Mouse (Mus musculus) midbrain, postnatal 0 days (tissue): ENCODE measurements at regions not wholly inside any gene's neighbourhood (a gene's known extent, or its start where the extent isn't known, plus 50 kb on each side); places are given as distances from the start of the nearest gene placed in this dataset.

Source experiments
- ATAC-seq: fragments of 200-750 bp; cut with Nextera tagmentation; 2 replicates; pipeline ENCODE4 v1.8.0; 2017; ENCODE audit warnings: moderate number of reproducible peaks, mild to moderate bottlenecking, moderate TSS enrichment, moderate library complexity; ENCODE audit not compliant: low FRiP score
- DNase-seq: peaks from one replicate; pipeline ENCODE4 v3.0.0-alpha.2; 2015; ENCODE audit warnings: low spot score
- H3K27ac ChIP-seq: fragments of 300-500 bp; sonication (generic); 2 replicates; pipeline ENCODE4 v1.5.1; 2014; ENCODE audit warnings: low read depth, mild to moderate bottlenecking, low read length, mixed read lengths
- H3K27me3 ChIP-seq: fragments of 300-500 bp; sonication (generic); 2 replicates; pipeline ENCODE4 v1.6.1; 2014; ENCODE audit warnings: low read length, control low read depth, mixed read lengths; ENCODE audit not compliant: insufficient read depth
- H3K36me3 ChIP-seq: fragments of 300-500 bp; sonication (generic); 2 replicates; pipeline ENCODE4 v1.6.1; 2014; ENCODE audit warnings: low read length, control low read depth, mixed read lengths; ENCODE audit not compliant: insufficient read depth
- H3K4me1 ChIP-seq: fragments of 300-500 bp; sonication (generic); 2 replicates; pipeline ENCODE4 v1.6.1; 2014; ENCODE audit warnings: mild to moderate bottlenecking, control low read depth, antibody characterized with exemption, low read length, mixed read lengths; ENCODE audit not compliant: insufficient read depth
- H3K4me2 ChIP-seq: fragments of 300-500 bp; sonication (generic); 2 replicates; pipeline ENCODE4 v1.6.1; 2014; ENCODE audit warnings: low read depth, mild to moderate bottlenecking, low read length, mixed read lengths; ENCODE audit not compliant: poor library complexity, severe bottlenecking
- H3K4me3 ChIP-seq: fragments of 300-500 bp; sonication (generic); 2 replicates; pipeline ENCODE4 v1.5.1; 2014; ENCODE audit warnings: low read depth, mild to moderate bottlenecking, low read length, moderate library complexity
- H3K9ac ChIP-seq: fragments of 300-500 bp; sonication (generic); replicated peaks from 2 replicates; pipeline ENCODE4 v1.6.1; 2014; ENCODE audit warnings: mild to moderate bottlenecking, low read length, moderate library complexity, mixed read lengths; ENCODE audit not compliant: poor library complexity, severe bottlenecking
- H3K9me3 ChIP-seq: fragments of 300-500 bp; sonication (generic); 2 replicates; pipeline ENCODE4 v1.6.1; 2016; ENCODE audit warnings: low read length, control low read depth
- CTCF ChIP-seq: IDR thresholded peaks from 2 replicates; pipeline ENCODE4 v1.5.1; 2016; ENCODE audit warnings: antibody characterized with exemption, mild to moderate bottlenecking
- WGBS: fragments of 180-500 bp; shearing (Covaris S2); extraction: QIAGEN DNeasy Blood & Tissue Kit; methylation state at CpG from one replicate; pipeline ENCODE4 v1.1.7; 2014; 5-methylcytosine and 5-hydroxymethylcytosine counted together

GRCm38 (mm10) chr7:117003167-117003566 is 377.6 kb upstream of the Xylt1 start:
- Histone ChIP-seq H3K4me1 (no peaks in the 10 kb centered on the region), H3K4me3 (no peak overlapping the region), H3K9me3 (no peaks in the 10 kb centered on the region), H3K27me3 (no peaks in the 10 kb centered on the region), H3K4me2 (no peak overlapping the region), H3K36me3 (no peaks in the 10 kb centered on the region), H3K27ac (no peak overlapping the region), H3K9ac (no peak overlapping the region)
- no peak for DNase-seq
- no peak for ATAC-seq
- no peak for TF ChIP-seq CTCF

- no peak for TF ChIP-seq CTCF
- H3K4me2 ChIP-seq, result no peak overlapping the region
- ATAC-seq (no peak), DNase-seq (no peak)
- H3K27me3 ChIP-seq, result no peaks in the 10 kb centered on the region
- no peak overlapping the region for H3K9ac ChIP-seq
- no peak overlapping the region for H3K4me3 ChIP-seq
- no peaks in the 10 kb centered on the region for H3K36me3 ChIP-seq
- H3K4me1 ChIP-seq, result no peaks in the 10 kb centered on the region
- 88% methylated on average over 1 of the region's 1 CpGs for WGBS
- H3K27ac ChIP-seq, result no peak overlapping the region
- no peaks in the 10 kb centered on the region for H3K9me3 ChIP-seq
These were observed 362.4 kb upstream of the Xylt1 start for GRCm38 (mm10) chr7:117018349-117018748.

GRCm38 (mm10) chr7:117021716-117022115 is 359.1 kb upstream of the Xylt1 start:
- DNase-seq, result peak; percentile 27
- WGBS, result 59% methylated on average over 4 of the region's 4 CpGs

GRCm38 (mm10) chr7:117044926-117045325 is 335.9 kb upstream of the Xylt1 start:
- Histone ChIP-seq H3K4me1 (no peaks in the 10 kb centered on the region), H3K27ac (no peak overlapping the region), H3K36me3 (no peaks in the 10 kb centered on the region), H3K9ac (no peak overlapping the region), H3K27me3 (no peaks in the 10 kb centered on the region), H3K9me3 (no peaks in the 10 kb centered on the region), H3K4me2 (no peak overlapping the region), H3K4me3 (no peak overlapping the region)
- DNase-seq, result peak; percentile 5
- no peak for TF ChIP-seq CTCF
- ATAC-seq, result no peak
- WGBS, result 84% methylated on average over 9 of the region's 9 CpGs

More at GRCm38 (mm10) chr7:117021716-117022115, 359.1 kb upstream of the Xylt1 start:
- Histone ChIP-seq H3K27me3 (no peaks in the 10 kb centered on the region), H3K4me1 (no peaks in the 10 kb centered on the region), H3K27ac (no peak overlapping the region), H3K9ac (no peak overlapping the region), H3K36me3 (no peaks in the 10 kb centered on the region), H3K4me3 (no peak overlapping the region), H3K4me2 (no peak overlapping the region), H3K9me3 (no peaks in the 10 kb centered on the region)
- no peak for TF ChIP-seq CTCF
- ATAC-seq, result no peak

GRCm38 (mm10) chr7:117049249-117049648 is 331.5 kb upstream of the Xylt1 start:
- no peak for ATAC-seq

GRCm38 (mm10) chr7:117065771-117066170 is 315.0 kb upstream of the Xylt1 start:
- no peak overlapping the region for H3K27ac ChIP-seq
- no peaks in the 10 kb centered on the region for H3K36me3 ChIP-seq
- no peaks in the 10 kb centered on the region for H3K9me3 ChIP-seq
- H3K4me2 ChIP-seq, result no peak overlapping the region
- H3K9ac ChIP-seq, result no peak overlapping the region
- no peak for ATAC-seq
- H3K27me3 ChIP-seq, result no peaks in the 10 kb centered on the region
- no peaks in the 10 kb centered on the region for H3K4me1 ChIP-seq
- no peak for DNase-seq
- H3K4me3 ChIP-seq, result no peak overlapping the region
- 71% methylated on average over 2 of the region's 2 CpGs for WGBS
- TF ChIP-seq CTCF, result no peak

More at GRCm38 (mm10) chr7:117049249-117049648, 331.5 kb upstream of the Xylt1 start:
- H3K4me2 ChIP-seq, result no peak overlapping the region
- no peak for DNase-seq
- no peak for TF ChIP-seq CTCF
- no peaks in the 10 kb centered on the region for H3K4me1 ChIP-seq
- no peak overlapping the region for H3K27ac ChIP-seq
- H3K9ac ChIP-seq, result no peak overlapping the region
- no peaks in the 10 kb centered on the region for H3K36me3 ChIP-seq
- no peaks in the 10 kb centered on the region for H3K9me3 ChIP-seq
- H3K4me3 ChIP-seq, result no peak overlapping the region
- no peaks in the 10 kb centered on the region for H3K27me3 ChIP-seq
